Mouse (Mus musculus) kidney, embryonic 15.5 days (tissue): ENCODE data around the gene Ccnl1. TPM values are rescaled to one million over a fixed set of nuclear protein-coding genes. Genes with fewer than 3 reads are reported as not detected.

Experiments used
- ATAC-seq: fragments of 200-750 bp; cut with Nextera tagmentation; replicated peaks from 2 replicates; pipeline ENCODE4 v1.8.0; 2017; ENCODE audit warnings: moderate TSS enrichment; ENCODE audit not compliant: low FRiP score
- H3K27ac ChIP-seq: fragments of 300-500 bp; sonication (generic); 2 replicates; pipeline ENCODE4 v1.5.1; 2015; ENCODE audit warnings: mild to moderate bottlenecking, inconsistent platforms
- H3K27me3 ChIP-seq: fragments of 300-500 bp; sonication (generic); 2 replicates; pipeline ENCODE4 v1.6.1; 2015; ENCODE audit warnings: inconsistent platforms
- H3K36me3 ChIP-seq: fragments of 300-500 bp; sonication (generic); 2 replicates; pipeline ENCODE4 v1.6.1; 2015; ENCODE audit warnings: inconsistent platforms
- H3K4me1 ChIP-seq: fragments of 300-500 bp; sonication (generic); 2 replicates; pipeline ENCODE4 v1.6.1; 2015; ENCODE audit warnings: inconsistent platforms
- H3K4me2 ChIP-seq: fragments of 300-500 bp; sonication (generic); 2 replicates; pipeline ENCODE4 v1.6.1; 2015; ENCODE audit warnings: moderate library complexity, mild to moderate bottlenecking, inconsistent platforms
- H3K4me3 ChIP-seq: fragments of 300-500 bp; sonication (generic); replicated peaks from 2 replicates; pipeline ENCODE4 v1.5.1; 2015; ENCODE audit warnings: mild to moderate bottlenecking, inconsistent platforms
- H3K9ac ChIP-seq: fragments of 300-500 bp; sonication (generic); 2 replicates; pipeline ENCODE4 v1.6.1; 2015; ENCODE audit warnings: mild to moderate bottlenecking, inconsistent platforms
- H3K9me3 ChIP-seq: fragments of 300-500 bp; sonication (generic); replicated peaks from 2 replicates; pipeline ENCODE4 v1.6.1; 2016; ENCODE audit warnings: inconsistent platforms
- WGBS: fragments of 180-500 bp; shearing (Covaris S2); methylation state at CpG from one replicate; pipeline ENCODE4 v1.1.7; 2015; ENCODE audit warnings: mixed read lengths; 5-methylcytosine and 5-hydroxymethylcytosine counted together
- polyA plus RNA-seq: library from polyadenylated mRNA; unstranded; fragments of >200 nt; fragmentation: Nextera tagmentation; extraction: Ambion mirVana; gene quantifications from 2 replicates; pipeline ENCODE4 v1.2.1, GENCODE M21; 2015

Ccnl1 gene
- polyA plus RNA-seq, 1 experiment from 2014 or later: 101 TPM

- no peak for ATAC-seq
- no peaks in the 10 kb centered on the region for H3K27me3 ChIP-seq
- H3K4me3 ChIP-seq: no peak overlapping the region
- H3K4me2 ChIP-seq: peak overlapping the region; percentile 52
- H3K4me1 ChIP-seq: peaks cover 26% of the 10 kb centered on the region
- H3K27ac ChIP-seq: no peak overlapping the region
- no peaks in the 10 kb centered on the region for H3K36me3 ChIP-seq
- WGBS: 48% methylated on average over 8 of the region's 8 CpGs
- no peak overlapping the region for H3K9ac ChIP-seq
- H3K9me3 ChIP-seq: no peaks in the 10 kb centered on the region
These were observed 27.4 kb downstream of the Ccnl1 start for GRCm38 (mm10) chr3:65930636-65931035.

DNA sequence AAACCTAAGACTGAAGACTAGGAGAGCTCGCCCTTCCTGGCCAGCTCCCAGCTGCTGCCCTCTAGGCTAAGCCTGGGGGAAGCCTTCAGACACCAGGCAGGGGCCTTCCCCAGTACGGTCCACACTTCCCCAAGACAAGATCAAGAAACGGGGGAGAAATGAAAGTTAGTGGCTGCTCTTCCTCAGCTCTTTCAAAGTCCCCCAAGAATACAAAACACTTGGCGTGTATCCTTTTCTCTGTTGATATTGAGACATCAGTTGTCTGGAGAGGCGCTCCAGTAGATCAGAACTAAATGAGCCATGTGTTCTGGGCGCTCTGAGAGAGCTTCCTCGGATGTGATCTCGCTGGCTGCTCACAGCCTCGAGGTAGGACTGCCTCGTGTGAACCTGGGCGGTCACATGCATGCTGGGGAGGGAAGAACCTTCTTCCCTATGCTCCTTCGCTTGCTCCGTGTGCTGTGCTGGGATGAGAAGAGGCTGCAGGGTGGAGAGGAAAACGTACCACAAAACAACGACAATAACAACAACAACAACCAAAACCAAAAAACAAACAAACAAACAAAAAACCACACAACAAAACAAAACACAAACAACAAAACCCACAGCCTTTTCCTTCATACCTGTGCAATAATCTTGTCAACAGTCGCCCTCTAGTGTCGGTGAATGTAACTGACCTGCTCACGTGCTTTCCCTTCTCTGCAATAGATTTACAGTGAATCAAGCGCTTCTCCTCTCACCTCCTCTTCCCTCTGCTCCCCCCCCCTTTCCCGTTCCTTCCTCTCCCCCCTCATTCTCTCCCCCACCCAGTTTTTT, 28.0 kb downstream of the Ccnl1 start:
- H3K9me3 ChIP-seq: no peaks in the 10 kb centered on the region
- peak overlapping the region; percentile 52 for H3K4me2 ChIP-seq
- H3K27ac ChIP-seq: 0 out of 2 replicates have a peak overlapping the region, but pooled peaks have one; percentile 22
- H3K4me1 ChIP-seq: peaks cover 26% of the 10 kb centered on the region
- ATAC-seq: peak; percentile 60
- 0 out of 2 replicates have a peak overlapping the region, but pooled peaks have one; percentile 21 for H3K9ac ChIP-seq
- 27% methylated on average over 20 of the region's 20 CpGs for WGBS
- H3K27me3 ChIP-seq: no peaks in the 10 kb centered on the region
- no peaks in the 10 kb centered on the region for H3K36me3 ChIP-seq
- peak overlapping the region; percentile 24 for H3K4me3 ChIP-seq

DNA sequence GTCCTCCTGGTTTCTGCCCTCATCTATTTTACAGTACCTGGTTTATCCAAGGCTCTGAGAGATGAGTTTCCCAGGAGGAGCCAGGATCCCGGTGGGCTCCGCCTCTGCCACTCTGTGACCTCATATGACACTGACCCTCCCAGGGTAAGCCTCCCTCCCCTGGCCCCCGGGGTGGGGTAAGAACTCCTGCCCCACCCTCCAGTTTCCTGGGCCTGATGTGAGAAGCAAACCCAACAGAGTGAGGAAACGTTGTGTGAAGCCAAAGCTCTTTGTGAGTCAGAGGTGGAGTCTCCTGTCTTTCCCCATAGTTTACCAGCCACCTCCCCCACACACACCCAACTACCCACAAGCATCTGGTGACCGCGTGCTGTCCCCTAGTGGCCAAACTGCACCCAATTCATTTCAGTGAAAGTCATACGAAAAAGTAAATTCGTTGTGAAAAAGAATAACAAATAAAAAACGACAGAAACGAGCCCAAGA, 28.7 kb downstream of the Ccnl1 start:
- Histone ChIP-seq H3K9ac (0 out of 2 replicates have a peak overlapping the region, but pooled peaks have one; percentile 21), H3K27me3 (no peaks in the 10 kb centered on the region), H3K4me1 (peaks cover 26% of the 10 kb centered on the region), H3K9me3 (no peaks in the 10 kb centered on the region), H3K27ac (peak overlapping the region; percentile 66), H3K4me3 (peak overlapping the region; percentile 24), H3K4me2 (peak overlapping the region; percentile 52), H3K36me3 (no peaks in the 10 kb centered on the region)
- 2% methylated on average over 10 of the region's 10 CpGs for WGBS
- peak; percentile 87 for ATAC-seq

DNA sequence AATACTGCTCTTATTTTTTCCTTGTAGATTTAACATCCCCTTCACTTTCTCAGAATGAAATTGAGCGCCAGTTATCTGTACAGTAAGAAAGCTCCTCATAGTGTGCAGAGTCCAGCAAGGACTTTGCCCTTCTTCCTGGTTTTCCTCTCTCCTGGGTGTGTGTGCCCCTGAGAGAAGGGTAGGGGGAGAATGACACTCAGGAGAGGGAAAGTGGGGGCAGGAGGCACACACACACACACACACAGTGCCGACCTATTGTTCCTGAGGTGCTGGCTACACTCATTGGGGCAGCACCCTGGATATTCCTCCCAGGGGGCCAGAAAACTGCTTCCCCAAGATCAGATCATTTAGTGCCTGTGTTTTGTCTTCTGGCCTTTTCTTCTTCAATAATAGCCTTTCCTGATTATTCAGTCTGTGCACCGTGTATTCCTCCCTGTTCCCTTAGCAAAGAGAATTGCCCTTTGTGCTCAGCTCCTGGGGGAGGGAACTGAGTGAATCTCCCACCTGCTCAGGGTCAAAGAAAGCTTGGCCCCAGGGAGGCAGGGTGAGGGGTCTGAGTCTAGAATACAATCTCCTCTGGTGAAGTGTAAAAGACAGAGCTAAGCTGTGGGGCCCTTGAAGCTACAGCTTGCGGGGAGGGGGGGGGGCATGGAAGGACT, 29.3 kb downstream of the Ccnl1 start:
- Histone ChIP-seq H3K4me1 (peaks cover 26% of the 10 kb centered on the region), H3K27me3 (no peaks in the 10 kb centered on the region), H3K9ac (no peak overlapping the region), H3K4me3 (no peak overlapping the region), H3K9me3 (no peaks in the 10 kb centered on the region), H3K4me2 (peak overlapping the region; percentile 52), H3K36me3 (no peaks in the 10 kb centered on the region), H3K27ac (peak overlapping the region; percentile 66)
- ATAC-seq: peak; percentile 37
- 48% methylated on average over 4 of the region's 4 CpGs for WGBS

- H3K4me3 ChIP-seq: no peak overlapping the region
- no peaks in the 10 kb centered on the region for H3K36me3 ChIP-seq
- no peaks in the 10 kb centered on the region for H3K27me3 ChIP-seq
- H3K4me1 ChIP-seq: peaks cover 26% of the 10 kb centered on the region
- no peak overlapping the region for H3K4me2 ChIP-seq
- H3K27ac ChIP-seq: 0 out of 2 replicates have a peak overlapping the region, but pooled peaks have one; percentile 13
- peak; percentile 37; the same call in 1 of the 2 replicates for ATAC-seq
- WGBS: 58% methylated on average over 7 of the region's 7 CpGs
- H3K9me3 ChIP-seq: no peaks in the 10 kb centered on the region
- H3K9ac ChIP-seq: no peak overlapping the region
These were observed 30.4 kb downstream of the Ccnl1 start for GRCm38 (mm10) chr3:65927685-65928084.

GRCm38 (mm10) chr3:65927101-65927501, 30.9 kb downstream of the Ccnl1 start:
- ATAC-seq: no peak
- H3K4me2 ChIP-seq: no peak overlapping the region
- 65% methylated on average over 4 of the region's 4 CpGs for WGBS
- H3K27me3 ChIP-seq: no peaks in the 10 kb centered on the region
- peaks cover 26% of the 10 kb centered on the region for H3K4me1 ChIP-seq
- H3K36me3 ChIP-seq: no peaks in the 10 kb centered on the region
- no peak overlapping the region for H3K4me3 ChIP-seq
- H3K9me3 ChIP-seq: no peaks in the 10 kb centered on the region
- H3K27ac ChIP-seq: no peak overlapping the region
- no peak overlapping the region for H3K9ac ChIP-seq

GRCm38 (mm10) chr3:65926426-65926825, 31.6 kb downstream of the Ccnl1 start:
- Histone ChIP-seq H3K9ac (no peak overlapping the region), H3K27me3 (no peaks in the 10 kb centered on the region), H3K4me3 (no peak overlapping the region), H3K27ac (no peak overlapping the region), H3K4me2 (no peak overlapping the region), H3K36me3 (no peaks in the 10 kb centered on the region), H3K9me3 (no peaks in the 10 kb centered on the region), H3K4me1 (peaks cover 26% of the 10 kb centered on the region)
- no peak for ATAC-seq
- WGBS: 92% methylated on average over 5 of the region's 5 CpGs

DNA sequence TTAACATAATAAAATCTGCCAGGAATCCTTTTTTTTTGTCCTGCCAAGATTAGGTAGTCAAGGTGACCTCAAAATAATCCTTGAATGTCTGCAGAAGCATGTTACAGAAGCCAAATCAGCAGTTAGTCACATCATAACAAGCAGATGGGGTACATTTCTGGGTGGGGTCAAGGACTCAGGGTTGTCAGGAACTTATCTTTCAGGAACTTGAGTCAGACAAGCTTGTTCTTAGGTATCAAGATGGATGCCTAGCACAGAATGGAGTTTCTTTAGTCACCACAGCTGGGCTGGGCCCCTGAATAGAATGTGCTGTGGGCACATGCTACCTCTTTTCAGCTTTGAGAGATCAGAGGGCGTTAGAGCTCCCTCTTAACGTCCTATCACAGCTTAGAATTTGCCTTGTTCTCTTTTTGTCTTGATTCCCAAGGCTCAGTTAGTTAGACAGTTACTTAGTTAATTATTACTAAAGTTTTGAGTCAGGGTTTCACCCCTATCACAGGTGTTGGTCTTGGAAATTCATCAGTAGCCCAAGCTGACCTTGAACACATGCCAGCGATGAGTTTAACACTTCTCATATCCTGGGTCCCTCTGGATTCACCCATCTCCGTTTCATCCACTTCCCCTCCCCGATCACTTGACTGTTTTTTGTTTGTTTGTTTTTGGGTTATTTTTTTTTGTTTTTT, 32.9 kb downstream of the Ccnl1 start:
- Histone ChIP-seq H3K4me1 (peaks cover 23% of the 10 kb centered on the region), H3K27ac (no peak overlapping the region), H3K36me3 (no peaks in the 10 kb centered on the region), H3K9me3 (no peaks in the 10 kb centered on the region), H3K4me3 (no peak overlapping the region), H3K4me2 (no peak overlapping the region), H3K27me3 (no peaks in the 10 kb centered on the region), H3K9ac (no peak overlapping the region)
- WGBS: 76% methylated on average over 5 of the region's 5 CpGs
- ATAC-seq: no peak

DNA sequence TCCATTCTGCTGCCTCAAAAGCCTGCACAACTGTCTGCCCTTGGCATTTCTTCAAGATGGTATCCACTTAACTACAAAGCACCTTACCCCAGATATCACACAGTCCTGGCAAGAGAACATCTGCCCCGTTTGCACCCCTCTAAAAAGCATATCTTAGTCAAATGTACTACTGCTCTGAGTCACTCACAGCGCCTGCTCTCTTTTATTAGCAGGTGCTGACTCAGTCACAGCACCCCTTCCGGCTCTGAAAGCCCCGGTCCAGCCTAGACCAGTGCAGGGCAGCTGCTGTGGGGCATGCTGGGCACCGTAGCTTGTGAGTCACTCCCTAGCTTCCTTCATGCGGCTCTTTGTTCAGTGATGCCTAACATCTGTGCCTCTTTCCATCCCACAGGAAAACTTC, 35.6 kb downstream of the Ccnl1 start:
- H3K36me3 ChIP-seq: no peaks in the 10 kb centered on the region
- H3K4me2 ChIP-seq: no peak overlapping the region
- H3K9ac ChIP-seq: no peak overlapping the region
- ATAC-seq: peak; percentile 89
- no peak overlapping the region for H3K27ac ChIP-seq
- 42% methylated on average over 6 of the region's 6 CpGs for WGBS
- no peaks in the 10 kb centered on the region for H3K9me3 ChIP-seq
- peaks cover 4% of the 10 kb centered on the region for H3K4me1 ChIP-seq
- H3K27me3 ChIP-seq: no peaks in the 10 kb centered on the region
- no peak overlapping the region for H3K4me3 ChIP-seq

- Histone ChIP-seq H3K4me2 (no peak overlapping the region), H3K4me1 (no peaks in the 10 kb centered on the region), H3K27me3 (no peaks in the 10 kb centered on the region), H3K36me3 (no peaks in the 10 kb centered on the region), H3K4me3 (no peak overlapping the region), H3K27ac (no peak overlapping the region), H3K9ac (no peak overlapping the region), H3K9me3 (no peaks in the 10 kb centered on the region)
- no peak for ATAC-seq
- WGBS: 82% methylated on average over 1 of the region's 1 CpGs
These were observed 36.4 kb downstream of the Ccnl1 start for GRCm38 (mm10) chr3:65921671-65922070.

DNA sequence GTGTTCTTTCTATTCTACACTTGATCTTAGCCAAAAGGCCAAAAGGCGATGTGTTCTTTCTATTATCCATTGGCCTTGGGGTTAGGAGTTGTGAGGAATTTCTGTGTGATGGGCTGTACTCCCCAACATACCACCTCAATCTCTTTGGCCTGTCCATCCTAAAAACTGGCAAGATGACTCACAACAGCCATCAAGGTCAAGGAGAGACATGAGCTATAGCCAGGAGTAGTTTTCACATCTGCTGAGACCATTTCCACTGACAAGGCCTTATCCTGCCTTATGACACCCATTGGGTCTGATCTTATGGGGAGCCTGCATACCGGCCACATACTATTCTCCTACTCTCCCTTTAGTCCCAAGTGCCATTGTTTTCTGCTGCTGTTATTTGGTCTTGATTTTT, 39.0 kb downstream of the Ccnl1 start:
- Histone ChIP-seq H3K27me3 (no peaks in the 10 kb centered on the region), H3K4me1 (no peaks in the 10 kb centered on the region), H3K9ac (no peak overlapping the region), H3K9me3 (no peaks in the 10 kb centered on the region), H3K27ac (no peak overlapping the region), H3K36me3 (no peaks in the 10 kb centered on the region), H3K4me2 (no peak overlapping the region), H3K4me3 (no peak overlapping the region)
- ATAC-seq: no peak
- 92% methylated on average over 2 of the region's 2 CpGs for WGBS

- H3K36me3 ChIP-seq: no peaks in the 10 kb centered on the region
- ATAC-seq: no peak
- no peak overlapping the region for H3K4me2 ChIP-seq
- 69% methylated on average over 4 of the region's 4 CpGs for WGBS
- H3K9ac ChIP-seq: no peak overlapping the region
- H3K9me3 ChIP-seq: no peaks in the 10 kb centered on the region
- no peaks in the 10 kb centered on the region for H3K27me3 ChIP-seq
- no peak overlapping the region for H3K27ac ChIP-seq
- H3K4me3 ChIP-seq: no peak overlapping the region
- H3K4me1 ChIP-seq: no peaks in the 10 kb centered on the region
These were observed 45.1 kb downstream of the Ccnl1 start for GRCm38 (mm10) chr3:65912928-65913327.
